Mouse (Mus musculus): ENCODE results near the gene St6galnac3.
A peak's percentile ranks its signal among the peaks of the same experiment; 100 is the strongest.

St6galnac3 gene

DNA sequence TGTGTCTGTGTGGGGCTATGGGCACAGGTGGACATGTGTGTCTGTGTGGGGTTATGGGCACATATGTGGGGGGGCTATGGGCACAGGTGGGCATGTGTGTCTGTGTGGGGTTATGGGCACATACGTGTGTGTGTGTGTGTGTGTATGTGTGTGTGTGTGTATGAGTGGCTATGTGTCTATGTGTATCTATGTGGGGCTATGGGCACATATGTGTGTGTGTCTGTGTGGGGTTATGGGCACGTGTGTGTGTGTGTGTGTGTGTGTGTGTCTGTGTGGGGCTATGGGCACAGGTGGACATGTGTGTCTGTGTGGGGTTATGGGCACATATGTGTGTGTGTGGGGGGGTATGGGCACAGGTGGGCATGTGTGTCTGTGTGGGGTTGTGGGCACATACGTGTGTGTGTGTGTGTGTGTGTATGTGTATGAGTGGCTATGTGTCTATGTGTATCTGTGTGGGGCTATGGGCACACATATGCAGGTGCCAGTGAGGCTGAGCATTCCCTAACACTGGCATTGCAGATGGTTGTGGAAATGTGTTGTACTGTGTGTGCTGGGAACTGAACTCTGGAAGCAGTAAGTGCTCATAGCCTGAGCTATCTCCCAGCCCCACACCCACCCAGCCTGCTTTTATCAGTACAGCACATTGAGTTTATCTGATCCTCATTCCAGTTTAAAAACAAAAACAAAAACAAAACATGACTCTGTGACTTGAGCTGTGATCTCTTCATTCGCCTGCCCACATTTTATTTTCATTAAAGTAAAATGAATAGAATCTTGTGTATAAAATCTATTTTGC is 8.6 kb upstream of the St6galnac3 start:
- no peak for DNase-seq (ENCODE audit: low read depth, low spot score)

DNA sequence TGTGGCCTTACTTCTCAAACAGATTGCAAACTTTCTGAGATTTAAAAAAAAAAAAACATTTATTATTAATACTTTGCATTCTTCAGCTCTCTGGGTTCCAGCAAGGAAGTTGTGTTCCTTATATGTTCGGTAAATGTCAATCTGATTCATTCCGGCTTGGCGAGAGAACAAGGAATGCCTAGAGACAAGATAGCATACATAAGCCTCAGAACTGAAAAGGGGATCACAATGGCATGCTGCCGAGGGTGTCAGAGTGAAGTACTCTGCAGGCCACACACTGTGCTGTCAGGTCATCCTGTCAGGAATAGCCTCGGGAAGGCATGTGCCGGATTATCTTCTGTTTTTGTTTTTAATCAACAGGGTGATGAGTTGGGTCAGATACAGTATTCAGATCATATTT is 7.8 kb upstream of the St6galnac3 start:
- DNase-seq (ENCODE audit: low read depth, low spot score) = no peak

- no peak for DNase-seq (ENCODE audit: low read depth, low spot score)
These were observed 7.1 kb upstream of the St6galnac3 start for GRCm38 (mm10) chr3:153732035-153732434.

GRCm38 (mm10) chr3:153728577-153728976 is 3.6 kb upstream of the St6galnac3 start:
- DNase-seq (ENCODE audit: low read depth, low spot score) = no peak

DNA sequence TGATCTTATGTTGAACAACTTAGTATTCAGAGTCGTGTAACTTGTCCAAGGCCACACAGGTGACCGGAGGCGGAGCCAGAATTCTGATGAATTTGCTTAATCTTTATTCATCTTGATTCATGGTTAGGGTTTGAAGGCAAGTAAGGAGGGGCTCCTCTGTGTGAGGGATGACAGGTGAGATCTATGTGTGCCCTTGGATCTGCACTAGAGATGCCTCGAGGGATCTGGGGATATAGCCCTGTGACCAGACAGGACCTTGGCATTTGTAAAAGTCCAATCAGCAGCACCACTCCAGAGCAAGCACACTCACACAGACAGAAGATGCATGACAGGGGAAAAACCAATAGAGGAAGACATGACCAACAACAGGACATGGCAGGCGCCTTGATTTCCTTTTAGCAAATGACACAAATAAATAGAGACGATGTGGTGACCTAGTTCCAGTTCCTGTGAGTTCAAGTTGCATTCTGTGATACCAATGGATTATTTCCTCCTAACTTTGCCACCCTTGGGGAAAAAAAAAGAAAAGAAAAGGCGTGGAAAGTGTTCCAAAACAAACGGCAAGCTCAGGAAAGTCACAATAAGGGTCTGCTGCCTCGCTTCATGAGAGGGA is 1.4 kb downstream of the St6galnac3 start:
- DNase-seq (ENCODE audit: low read depth, low spot score) = no peak

DNA sequence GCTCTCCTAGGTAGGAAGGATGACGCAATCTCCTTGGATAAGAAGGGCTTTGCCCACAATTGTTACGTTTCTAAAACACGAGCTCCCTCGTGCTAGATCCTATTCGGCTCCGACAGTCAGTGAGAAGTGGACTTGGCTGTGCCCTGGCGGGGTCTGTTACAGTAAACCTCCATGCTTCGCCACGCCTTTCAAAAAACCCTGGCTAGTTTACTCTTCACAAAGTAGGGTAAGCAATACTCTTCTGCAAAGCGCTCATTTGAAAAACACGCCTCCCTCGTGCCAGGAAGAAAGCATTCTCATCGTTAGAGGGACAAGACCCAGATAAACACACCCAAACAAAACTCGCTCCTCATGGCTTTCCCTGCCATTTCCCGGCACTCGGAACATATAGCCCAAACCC is 3.4 kb downstream of the St6galnac3 start:
- DNase-seq (ENCODE audit: low read depth, low spot score) = no peak

DNA sequence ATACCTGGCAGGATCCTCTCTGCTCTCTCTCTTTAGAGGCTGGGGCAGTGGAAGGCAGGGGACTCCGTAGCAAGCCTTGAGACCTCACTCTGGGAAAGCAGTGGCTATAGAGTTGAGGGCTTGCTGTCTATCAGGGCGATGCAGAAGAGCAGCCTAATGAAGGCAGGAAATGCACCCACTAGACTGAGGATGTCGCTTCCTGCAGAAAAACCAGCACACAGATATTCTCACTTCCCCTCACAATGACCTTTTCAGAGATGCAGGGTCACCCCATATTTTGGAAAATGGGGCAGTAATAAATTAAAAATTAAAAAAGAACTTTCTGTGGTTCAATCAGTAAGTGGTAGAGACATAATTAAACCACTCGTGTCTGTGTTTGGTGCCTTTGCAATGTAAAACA is 4.1 kb downstream of the St6galnac3 start:
- no peak for DNase-seq (ENCODE audit: low read depth, low spot score)

- no peak for DNase-seq (ENCODE audit: low read depth, low spot score)
These were observed 4.7 kb downstream of the St6galnac3 start for GRCm38 (mm10) chr3:153720296-153720695.

DNA sequence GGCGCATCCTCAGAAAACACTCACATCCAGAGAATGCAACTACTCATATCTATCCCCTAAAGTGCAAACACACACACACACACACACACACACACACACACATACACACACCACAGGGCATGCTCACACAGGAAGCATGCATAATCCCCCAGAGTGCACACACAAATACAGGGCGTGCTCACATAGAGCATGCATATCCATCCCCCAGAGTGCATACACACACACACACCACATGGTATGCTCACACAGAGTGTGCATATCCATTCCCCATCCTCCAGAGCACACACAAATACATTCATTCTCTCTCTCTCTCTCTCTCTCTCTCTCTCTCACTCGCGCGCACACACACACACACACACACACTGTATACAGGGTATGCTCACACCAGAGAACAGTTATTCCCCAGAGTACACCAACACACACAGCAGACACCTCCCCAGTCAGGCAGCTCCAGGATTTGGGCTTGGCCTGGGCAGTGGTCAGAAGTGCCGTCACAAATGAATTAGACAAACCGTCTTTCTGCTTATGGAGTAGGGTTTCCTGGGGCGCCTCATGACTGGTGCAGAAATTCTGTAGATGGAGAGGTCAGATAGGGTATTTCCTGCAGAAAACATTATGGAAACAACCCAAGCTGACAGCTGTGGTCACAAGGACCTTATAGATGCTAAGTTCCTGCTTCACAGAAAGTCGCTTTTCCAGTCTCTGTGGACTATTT is 5.6 kb downstream of the St6galnac3 start:
- DNase-seq (ENCODE audit: low read depth, low spot score) = no peak

DNA sequence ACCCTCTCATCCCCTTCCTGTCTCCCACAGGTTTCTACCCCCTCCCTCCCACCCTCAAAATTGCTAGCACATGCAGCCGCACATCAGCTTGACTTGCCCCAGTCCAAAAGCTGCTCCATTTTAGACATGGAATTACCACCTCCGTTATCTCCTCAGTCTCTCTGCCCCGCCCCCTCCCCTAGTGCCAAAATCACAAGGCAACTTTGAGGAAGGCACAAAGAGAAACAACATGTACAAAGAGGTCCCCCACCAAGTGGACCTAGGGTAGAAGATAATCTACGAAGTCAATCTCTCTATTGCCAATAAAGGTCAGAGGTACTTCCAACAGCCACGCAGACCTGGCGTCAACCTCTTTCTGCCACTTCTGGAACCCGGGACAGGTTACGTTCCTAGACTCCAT is 6.2 kb downstream of the St6galnac3 start:
- no peak for DNase-seq (ENCODE audit: low read depth, low spot score)

GRCm38 (mm10) chr3:153717742-153718141 is 7.2 kb downstream of the St6galnac3 start:
- no peak for DNase-seq (ENCODE audit: low read depth, low spot score)

- DNase-seq (ENCODE audit: low read depth, low spot score) = peak; percentile 68
These were observed 9.3 kb downstream of the St6galnac3 start for GRCm38 (mm10) chr3:153715646-153716045.

DNA sequence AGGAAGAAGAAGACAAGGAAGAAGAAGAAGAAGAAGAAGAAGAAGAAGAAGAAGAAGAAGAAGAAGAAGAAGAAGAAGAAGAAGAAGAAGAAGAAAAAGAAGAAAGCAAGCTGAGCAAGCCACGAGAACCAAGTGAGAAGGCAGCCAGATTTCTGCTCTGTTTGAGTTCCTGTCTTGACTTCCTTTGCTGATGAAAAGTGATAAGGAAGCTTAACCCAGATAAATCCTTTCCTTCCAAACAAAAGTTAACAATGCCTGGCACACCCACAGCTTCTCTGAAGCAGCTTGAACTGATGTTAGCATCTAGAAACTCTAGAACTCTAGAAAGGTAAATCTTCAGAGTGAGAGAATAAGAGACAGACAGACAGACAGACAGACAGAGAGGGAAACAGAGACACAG is 14.4 kb downstream of the St6galnac3 start:
- no peak for DNase-seq (ENCODE audit: low read depth, low spot score)

DNA sequence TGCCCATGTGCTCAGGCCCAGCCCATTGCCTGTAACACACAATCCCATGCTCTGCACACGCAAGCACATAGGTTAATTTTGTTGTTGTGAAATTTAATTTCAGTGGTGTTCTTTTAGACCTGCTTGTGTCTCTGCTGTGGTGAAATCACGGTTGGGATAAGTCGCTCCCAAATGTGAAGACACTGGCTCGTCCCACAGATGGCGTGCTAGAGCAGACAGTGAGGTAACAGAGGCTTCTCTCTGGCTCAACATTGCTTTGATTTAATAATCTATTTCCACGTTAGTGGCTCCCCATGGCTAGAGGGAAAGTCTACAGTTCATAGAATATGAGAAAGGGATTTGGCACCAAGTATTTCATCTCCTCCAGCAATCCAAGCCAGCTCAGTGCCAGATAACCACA is 17.3 kb downstream of the St6galnac3 start:
- no peak for DNase-seq (ENCODE audit: low read depth, low spot score)

- DNase-seq (ENCODE audit: low read depth, low spot score) = no peak
These were observed 18.1 kb downstream of the St6galnac3 start for GRCm38 (mm10) chr3:153706901-153707300.

DNA sequence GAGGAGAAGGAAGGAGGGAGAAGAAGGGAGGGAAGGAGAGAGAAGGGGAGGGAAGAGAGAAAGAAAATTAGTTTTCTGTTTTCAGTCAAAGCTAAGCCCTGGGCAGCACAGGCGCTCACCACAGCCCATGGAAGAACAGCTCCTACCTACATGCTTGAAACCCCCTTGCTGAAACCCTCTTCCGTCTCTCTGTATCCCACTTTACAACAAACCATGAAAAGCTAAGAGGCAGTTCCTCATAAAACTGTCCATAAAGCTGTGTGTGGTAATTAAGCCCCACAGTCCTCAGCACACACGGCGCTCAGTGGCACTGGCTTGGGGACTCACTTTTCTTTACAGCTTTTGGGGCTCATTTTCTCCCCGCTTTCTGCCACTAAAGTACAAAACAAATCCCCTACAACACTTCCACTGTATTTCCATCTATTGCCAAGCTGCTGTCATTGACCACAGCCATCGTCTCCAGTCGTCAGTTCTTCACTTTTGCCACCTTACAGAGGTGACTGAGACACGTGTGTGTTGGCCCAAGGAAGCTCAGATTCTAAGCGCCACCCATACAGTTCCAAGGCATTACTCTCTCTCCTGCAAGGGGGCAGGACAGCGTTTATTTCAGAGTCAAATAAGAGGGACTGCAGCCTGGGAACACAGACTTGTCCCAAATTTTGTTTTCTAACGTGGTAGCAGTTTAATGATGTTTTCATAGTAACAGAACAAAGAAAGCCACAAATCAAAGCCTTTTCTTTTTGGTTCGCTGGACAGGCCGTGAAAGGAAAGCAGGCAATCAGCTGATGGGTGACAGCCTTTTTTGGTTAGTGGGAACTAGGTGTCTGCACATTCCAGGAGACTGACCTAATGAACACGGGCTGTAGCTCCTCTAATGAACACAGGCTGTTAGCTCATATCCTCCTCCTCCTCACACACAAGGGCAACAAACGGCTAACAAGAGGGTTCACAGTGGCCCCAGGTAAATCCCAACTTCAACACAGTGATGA is 22.9 kb downstream of the St6galnac3 start:
- DNase-seq (ENCODE audit: low read depth, low spot score) = peak; percentile 58

DNA sequence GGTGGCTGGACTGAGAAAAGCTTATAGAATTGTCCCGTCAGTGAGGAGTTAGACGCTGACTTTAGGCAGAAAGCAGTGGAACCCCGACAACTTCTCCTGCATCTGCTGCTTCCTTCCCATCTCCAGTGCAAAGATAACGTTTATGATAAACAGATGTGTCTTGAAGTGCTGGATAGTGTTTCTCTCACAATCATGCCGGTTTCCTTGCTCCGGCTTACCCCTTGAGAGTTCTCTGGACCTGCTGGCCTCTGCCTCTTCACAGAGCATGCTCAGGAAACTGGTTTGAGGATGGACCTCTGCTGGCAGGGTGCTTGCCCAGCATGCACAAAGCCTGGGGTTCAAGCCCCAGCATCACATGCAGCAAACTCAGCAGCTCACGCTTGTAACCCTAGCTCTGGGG is 23.8 kb downstream of the St6galnac3 start:
- DNase-seq (ENCODE audit: low read depth, low spot score) = no peak

DNA sequence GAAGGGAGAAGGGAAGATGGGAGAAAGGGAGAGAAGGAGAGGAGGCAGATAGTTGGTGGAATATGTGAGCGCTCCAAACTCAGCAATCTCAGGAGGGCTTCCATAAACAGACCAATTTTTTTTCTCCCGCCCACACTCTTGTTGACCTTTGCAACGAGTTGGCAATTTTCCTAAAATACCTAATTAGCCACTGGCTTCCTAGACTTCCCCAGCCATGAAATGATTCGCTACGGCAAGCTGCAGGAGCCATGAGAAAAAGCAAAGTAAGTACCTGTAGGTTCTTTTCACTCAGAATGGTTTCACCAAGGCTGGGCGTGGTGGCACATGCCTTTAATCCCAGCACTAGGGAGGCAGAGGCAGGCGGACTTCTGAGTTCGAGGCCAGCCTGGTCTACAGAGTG is 25.9 kb downstream of the St6galnac3 start:
- no peak for DNase-seq (ENCODE audit: low read depth, low spot score)

DNA sequence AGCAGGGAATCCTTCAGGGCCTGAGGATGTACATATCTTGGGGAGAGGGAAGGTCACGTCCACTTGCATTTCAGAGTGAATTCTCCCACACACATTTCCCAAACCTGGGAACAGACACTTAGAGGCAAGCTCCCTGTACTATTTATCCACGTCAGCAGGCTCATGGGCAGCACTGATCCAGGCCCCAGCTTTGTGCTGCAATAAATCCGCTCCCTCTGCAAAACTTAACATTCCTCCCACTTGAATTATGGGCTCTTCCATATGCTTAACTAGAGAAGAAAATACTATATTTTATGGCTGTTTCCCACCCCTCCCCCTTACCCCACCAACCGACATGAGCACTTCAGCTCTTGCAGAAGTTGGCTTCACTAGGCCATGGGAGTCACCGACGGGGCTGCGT is 32.0 kb downstream of the St6galnac3 start:
- DNase-seq (ENCODE audit: low read depth, low spot score) = peak; percentile 73

GRCm38 (mm10) chr3:153692206-153692813 is 32.7 kb downstream of the St6galnac3 start:
- no peak for DNase-seq (ENCODE audit: low read depth, low spot score)

DNA sequence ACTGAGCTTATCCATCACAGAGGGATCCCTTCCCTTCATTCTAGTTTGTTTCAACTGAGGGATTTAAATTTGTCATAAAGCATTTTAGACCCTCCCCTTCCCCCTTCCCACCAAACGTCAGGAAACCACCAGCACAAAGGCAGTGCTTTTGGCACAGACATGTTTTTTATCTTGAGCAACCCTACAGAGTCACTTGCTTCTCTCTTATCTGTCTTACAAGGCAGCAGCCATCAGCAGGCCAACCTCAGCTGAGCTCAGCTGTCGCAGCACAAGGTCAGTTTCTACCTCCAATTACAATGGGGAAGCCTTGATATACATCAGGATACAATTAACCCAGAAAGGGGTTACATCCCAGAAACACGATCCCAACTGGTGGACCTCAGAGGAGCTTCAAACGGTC is 33.4 kb downstream of the St6galnac3 start:
- DNase-seq (ENCODE audit: low read depth, low spot score) = no peak

Data from mesoderm, embryonic 11.5 days (tissue).